Mouse (Mus musculus) liver, adult 2 months (tissue): ENCODE results near the gene Rgn. TPM values are rescaled to one million over a fixed set of nuclear protein-coding genes. Genes with fewer than 3 reads are reported as not detected.

Experiments
- DNase-seq: peaks from one replicate; pipeline ENCODE4 v3.0.0-alpha.2; 2011; ENCODE audit warnings: low read depth, low spot score; ENCODE audit errors: extremely low read depth
- H3K27ac ChIP-seq: fragments of 200-500 bp; replicated peaks from 2 replicates; pipeline ENCODE4 v1.5.1; 2012; ENCODE audit warnings: low read depth, mild to moderate bottlenecking, control low read depth, inconsistent platforms, low read length; ENCODE audit not compliant: insufficient read depth
- H3K27me3 ChIP-seq: fragments of 200-500 bp; 2 replicates; pipeline ENCODE4 v1.6.1; 2012; ENCODE audit warnings: mild to moderate bottlenecking, moderate library complexity, low read length, inconsistent platforms; ENCODE audit not compliant: control insufficient read depth, insufficient read depth
- H3K36me3 ChIP-seq: fragments of 200-500 bp; 2 replicates; pipeline ENCODE4 v1.6.1; 2012; ENCODE audit warnings: low read length, inconsistent platforms; ENCODE audit not compliant: control insufficient read depth, insufficient read depth
- H3K4me1 ChIP-seq: fragments of 200-500 bp; 2 replicates; pipeline ENCODE4 v1.6.1; 2011; ENCODE audit warnings: low read length; ENCODE audit not compliant: control insufficient read depth, insufficient read depth
- H3K4me3 ChIP-seq: fragments of 200-500 bp; 2 replicates; pipeline ENCODE4 v1.5.1; 2011; ENCODE audit warnings: low read depth, mild to moderate bottlenecking, control low read depth, low read length, moderate library complexity; ENCODE audit not compliant: insufficient read depth
- H3K79me2 ChIP-seq: fragments of 200-500 bp; 2 replicates; pipeline ENCODE4 v1.6.1; 2012; ENCODE audit warnings: inconsistent platforms, mild to moderate bottlenecking, low read length, moderate library complexity; ENCODE audit not compliant: control insufficient read depth, insufficient read depth
- H3K9ac ChIP-seq: fragments of 200-500 bp; 2 replicates; pipeline ENCODE4 v1.6.1; 2012; ENCODE audit warnings: low read depth, mild to moderate bottlenecking, control low read depth, inconsistent platforms, low read length
- CTCF ChIP-seq: fragments of 200-500 bp; IDR thresholded peaks from 2 replicates; pipeline ENCODE4 v1.5.1; 2011; ENCODE audit warnings: low read depth, low read length, control low read depth
- POLR2A ChIP-seq: fragments of 200-500 bp; IDR thresholded peaks from 2 replicates; pipeline ENCODE4 v1.6.1; 2011; ENCODE audit warnings: low read length, control low read depth; ENCODE audit not compliant: insufficient read depth; ENCODE audit errors: extremely low read depth
- WGBS: fragments of 180-500 bp; shearing (Covaris S2); methylation state at CpG from one replicate; pipeline ENCODE4 v1.1.7; 2018; 5-methylcytosine and 5-hydroxymethylcytosine counted together
- polyA plus RNA-seq: library from polyadenylated mRNA; depleted of rRNA; stranded (reverse); fragments of >200 nt; gene quantifications from 2 replicates; pipeline ENCODE4 v1.2.3, GENCODE M21; 2012; rRNA removed
- total RNA-seq: library from RNA; depleted of rRNA; stranded (reverse); fragments of >200 nt; gene quantifications from 2 replicates; pipeline ENCODE4 v1.2.3, GENCODE M21; 2014; rRNA removed

Gene Rgn
- 1,444 and 2,426 TPM in 2 replicates for total RNA-seq
- 291 and 400 TPM in 2 replicates for polyA plus RNA-seq

DNA sequence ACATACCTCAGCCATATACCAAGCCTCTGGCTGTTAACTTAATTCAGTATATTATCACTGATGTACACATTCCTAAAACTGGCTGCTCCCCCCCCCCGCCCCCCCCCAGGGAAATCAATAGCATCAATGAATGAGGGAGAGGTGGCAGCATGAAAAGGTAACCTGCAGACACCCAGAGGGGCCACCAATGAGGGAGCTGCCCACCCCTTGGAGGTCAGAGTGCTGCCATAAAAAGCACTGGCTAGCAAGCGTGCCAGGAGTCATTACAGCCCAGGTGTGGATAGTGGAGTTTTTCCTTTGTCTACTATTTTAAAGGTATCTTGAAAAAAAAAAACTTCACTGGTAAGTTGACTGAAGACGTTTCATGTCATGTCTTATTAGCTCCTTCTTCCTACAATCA lies at the start of gene Rgn:
Rgn (plus strand) TSS at position 256 of the 400 bp plus-strand sequence.
- Histone ChIP-seq H3K4me1 (no peaks in the 10 kb centered on the region; the same call in 1 of the 2 replicates), H3K4me3 (peak within 1 kb of the TSS; percentile 52), H3K36me3 (no peaks in the 10 kb centered on the region), H3K79me2 (no peaks in the 10 kb centered on the region), H3K9ac (peak within 1 kb of the TSS; percentile 62), H3K27me3 (no peaks in the 10 kb centered on the region), H3K27ac (peak within 1 kb of the TSS; percentile 78)
- 23% methylated on average over 3 of the region's 3 CpGs for WGBS
- TF ChIP-seq POLR2A: no peak
- TF ChIP-seq CTCF: no peak
- DNase-seq: peak; percentile 74

DNA sequence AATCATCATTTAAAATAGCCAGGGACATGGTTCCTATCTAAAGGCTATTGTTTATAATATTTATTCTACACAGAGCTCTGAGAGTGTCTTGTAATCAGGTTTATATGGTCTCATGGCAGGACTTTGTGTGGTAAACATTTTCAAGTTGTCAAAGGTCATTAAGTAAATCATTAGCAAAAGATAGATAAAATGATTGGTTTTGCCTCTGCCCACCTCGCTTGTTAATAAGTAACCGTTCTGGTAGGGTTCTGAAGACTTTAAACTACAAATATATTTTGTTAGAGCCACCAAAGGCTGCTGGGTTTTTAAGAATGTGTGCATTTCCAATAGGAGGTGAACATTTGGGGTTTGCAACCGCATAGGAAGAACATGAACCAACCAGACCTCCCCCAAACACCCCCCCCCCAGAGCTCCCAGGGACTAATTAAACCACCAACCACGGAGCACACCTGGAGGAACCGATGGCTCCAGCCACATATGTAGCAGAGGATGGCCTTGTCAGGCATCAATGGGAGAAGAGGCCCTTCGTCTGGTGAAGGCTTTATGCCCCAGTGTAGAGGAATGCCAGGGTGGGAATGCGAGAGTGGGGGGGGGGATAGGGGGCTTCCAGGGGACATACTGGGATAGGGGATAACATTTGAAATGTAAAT lies 29.2 kb upstream of the Rgn start:
- Histone ChIP-seq H3K9ac (0 out of 2 replicates have a peak overlapping the region, but pooled peaks have one; percentile 39), H3K79me2 (no peaks in the 10 kb centered on the region), H3K27me3 (no peaks in the 10 kb centered on the region), H3K36me3 (peaks cover 4% of the 10 kb centered on the region), H3K27ac (peak overlapping the region; percentile 84), H3K4me1 (0 out of 2 replicates have a peak, but pooled peaks cover 2% of the 10 kb centered on the region), H3K4me3 (no peak overlapping the region)
- DNase-seq: peak; percentile 88
- 18% methylated on average over 7 of the region's 7 CpGs for WGBS
- TF ChIP-seq POLR2A: no peak
- no peak for TF ChIP-seq CTCF

DNA sequence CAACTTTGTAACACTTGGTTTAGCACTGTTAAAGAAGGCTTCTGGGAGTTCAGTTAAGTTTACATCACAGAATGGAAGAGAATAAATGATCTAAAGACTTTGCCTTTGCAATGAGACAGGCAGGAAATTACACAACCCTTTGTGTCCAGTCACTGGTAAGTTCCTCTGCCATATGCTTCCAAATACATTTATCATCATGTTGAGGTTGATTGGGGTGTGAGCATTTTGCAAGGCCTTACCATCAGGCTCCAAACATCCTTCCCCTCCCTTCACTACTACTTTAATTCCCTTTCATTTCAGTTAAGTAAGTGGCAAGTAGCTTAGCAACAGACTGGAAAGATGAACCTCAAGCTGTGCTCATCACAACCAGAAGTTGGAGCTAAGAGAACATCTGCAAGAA lies 28.0 kb upstream of the Rgn start:
- H3K9ac ChIP-seq: no peak overlapping the region
- H3K27ac ChIP-seq: no peak overlapping the region; the same call in 1 of the 2 replicates
- H3K4me1 ChIP-seq: peaks cover 2% of the 10 kb centered on the region; the same call in 1 of the 2 replicates
- no peak for DNase-seq
- H3K36me3 ChIP-seq: peaks cover 3% of the 10 kb centered on the region; the same call in 1 of the 2 replicates
- H3K79me2 ChIP-seq: no peaks in the 10 kb centered on the region
- no peak overlapping the region for H3K4me3 ChIP-seq
- TF ChIP-seq POLR2A: no peak
- no peaks in the 10 kb centered on the region for H3K27me3 ChIP-seq

DNA sequence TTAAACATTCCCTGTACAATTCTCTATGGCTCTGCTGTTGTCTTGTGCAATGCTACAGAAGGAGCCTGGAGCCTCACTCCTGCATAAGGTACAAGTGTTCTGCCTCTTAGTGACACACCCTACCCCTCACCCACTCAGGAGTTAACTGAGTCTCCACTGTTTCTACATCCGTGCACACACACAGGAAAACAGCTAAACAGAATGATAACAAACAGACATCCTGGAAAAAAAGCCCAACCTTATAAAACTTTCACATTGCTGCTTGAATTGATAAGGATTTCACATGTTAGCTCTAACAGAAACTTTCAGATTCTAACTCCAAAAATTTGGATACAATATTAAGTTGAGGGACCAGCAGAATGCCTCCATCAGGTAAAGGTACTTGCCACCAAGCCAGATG lies 17.0 kb upstream of the Rgn start:
- TF ChIP-seq CTCF (no peak), POLR2A (no peak)
- Histone ChIP-seq H3K4me3 (no peak overlapping the region), H3K9ac (no peak overlapping the region), H3K4me1 (no peaks in the 10 kb centered on the region), H3K36me3 (no peaks in the 10 kb centered on the region), H3K79me2 (no peaks in the 10 kb centered on the region), H3K27me3 (no peaks in the 10 kb centered on the region), H3K27ac (no peak overlapping the region)
- DNase-seq: no peak
- 76% methylated on average over 1 of the region's 1 CpGs for WGBS

DNA sequence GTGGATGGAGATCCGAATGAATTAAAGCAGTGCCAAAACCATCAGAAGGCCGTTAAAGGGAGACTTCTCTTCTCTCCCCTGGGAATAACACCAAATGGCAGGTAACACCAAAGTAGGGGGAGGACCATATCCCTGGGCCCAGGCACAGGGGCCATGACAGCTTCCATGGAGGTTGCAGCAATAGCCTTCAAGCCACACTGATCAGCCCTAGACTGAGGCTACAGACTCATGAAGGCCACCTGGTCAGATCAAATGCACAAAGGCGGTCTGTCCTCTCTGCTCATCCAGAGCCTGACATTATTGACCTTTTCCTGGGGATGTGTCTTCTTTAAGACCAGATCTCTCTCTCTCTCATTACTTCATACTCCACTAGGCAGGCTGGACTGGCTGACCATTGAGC lies 5.7 kb upstream of the Rgn start:
- no peak overlapping the region for H3K4me3 ChIP-seq
- no peak for TF ChIP-seq CTCF
- no peaks in the 10 kb centered on the region for H3K36me3 ChIP-seq
- H3K4me1 ChIP-seq: no peaks in the 10 kb centered on the region; the same call in 1 of the 2 replicates
- no peak for DNase-seq
- H3K27ac ChIP-seq: no peak overlapping the region
- 98% methylated on average over 3 of the region's 3 CpGs for WGBS
- no peaks in the 10 kb centered on the region for H3K27me3 ChIP-seq
- H3K9ac ChIP-seq: no peak overlapping the region
- no peaks in the 10 kb centered on the region for H3K79me2 ChIP-seq

DNA sequence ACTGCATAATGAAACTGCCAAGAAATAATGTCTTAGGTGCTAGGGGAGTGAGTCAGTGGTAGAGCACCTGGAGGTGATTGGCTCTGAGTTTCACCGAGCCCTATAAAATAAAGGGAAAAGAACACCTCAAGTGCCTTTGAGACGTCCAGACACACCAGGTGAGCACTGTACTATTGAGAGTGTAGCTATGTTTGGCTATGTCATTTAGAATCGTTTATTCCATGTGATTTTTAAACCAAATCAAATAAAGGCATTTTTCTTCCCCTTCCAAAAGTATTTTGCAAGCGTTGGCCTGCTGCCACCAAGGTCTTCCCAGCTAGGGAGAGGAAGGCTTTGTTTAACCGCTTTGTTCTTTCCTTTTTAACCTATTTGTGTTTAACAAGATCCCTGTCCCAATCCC lies 2.0 kb upstream of the Rgn start:
- peak overlapping the region; percentile 15 for H3K27ac ChIP-seq
- no peaks in the 10 kb centered on the region for H3K36me3 ChIP-seq
- no peak overlapping the region for H3K9ac ChIP-seq
- H3K4me1 ChIP-seq: no peaks in the 10 kb centered on the region; the same call in 1 of the 2 replicates
- TF ChIP-seq POLR2A (no peak), CTCF (no peak)
- H3K27me3 ChIP-seq: no peaks in the 10 kb centered on the region
- DNase-seq: peak; percentile 93
- H3K4me3 ChIP-seq: no peak overlapping the region; the same call in 1 of the 2 replicates
- no peaks in the 10 kb centered on the region for H3K79me2 ChIP-seq
- WGBS: 9% methylated on average over 5 of the region's 5 CpGs
